Mouse (Mus musculus): ENCODE data around the gene Ppp4c. TPM values are rescaled to one million over a fixed set of nuclear protein-coding genes. Genes with fewer than 3 reads are reported as not detected.
A peak's percentile ranks its signal among the peaks of the same experiment; 100 is the strongest.

Gene Ppp4c
- polyA plus RNA-seq, 1 experiment from 2014 or later, result 401 TPM

DNA sequence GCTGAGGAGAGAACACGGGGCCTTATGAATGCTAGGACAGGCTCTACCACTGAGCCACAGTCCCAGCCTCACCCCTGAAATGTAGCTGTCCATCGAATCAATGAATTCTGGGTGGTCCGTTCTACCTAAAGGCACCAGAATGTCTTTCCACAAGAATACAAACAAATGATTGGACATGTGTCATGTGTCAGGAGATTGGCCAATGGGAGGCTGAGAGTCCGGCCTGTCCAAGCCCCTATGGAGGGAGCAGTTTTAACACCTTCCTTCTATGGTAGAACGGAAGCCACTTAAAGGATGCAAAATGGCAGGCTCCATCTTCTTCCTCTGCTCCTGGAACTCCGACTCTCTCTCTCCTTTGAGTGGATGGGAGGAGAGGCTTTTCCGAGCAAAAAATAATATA lies 25.3 kb upstream of the Ppp4c start:
- ATAC-seq (ENCODE audit: insufficient number of reproducible peaks, insufficient read depth, low FRiP score, low TSS enrichment, low read depth), result no peak
- 0 out of 2 replicates have a peak, but pooled peaks cover under 1% of the 10 kb centered on the region for H3K4me1 ChIP-seq (replicated peaks)
- WGBS, result 88% methylated on average over 7 of the region's 7 CpGs

GRCm38 (mm10) chr7:126816494-126816893 lies 24.2 kb upstream of the Ppp4c start:
- ATAC-seq (ENCODE audit: insufficient number of reproducible peaks, insufficient read depth, low FRiP score, low TSS enrichment, low read depth), result no peak
- Histone ChIP-seq H3K36me3 (no peaks in the 10 kb centered on the region), H3K27ac (no peak overlapping the region), H3K4me2 (no peak overlapping the region), H3K9ac (replicated peaks) (no peak overlapping the region), H3K27me3 (peaks cover 9% of the 10 kb centered on the region; the same call in 1 of the 2 replicates), H3K4me1 (replicated peaks) (no peaks in the 10 kb centered on the region), H3K4me3 (replicated peaks) (no peak overlapping the region), H3K9me3 (no peaks in the 10 kb centered on the region)
- WGBS, result 82% methylated on average over 8 of the region's 8 CpGs

More for the DNA sequence above, 25.3 kb upstream of the Ppp4c start:
- Histone ChIP-seq H3K9ac (replicated peaks) (no peak overlapping the region), H3K9me3 (no peaks in the 10 kb centered on the region), H3K4me3 (replicated peaks) (no peak overlapping the region), H3K27me3 (peaks cover 16% of the 10 kb centered on the region), H3K4me2 (no peak overlapping the region), H3K27ac (no peak overlapping the region), H3K36me3 (no peaks in the 10 kb centered on the region)

DNA sequence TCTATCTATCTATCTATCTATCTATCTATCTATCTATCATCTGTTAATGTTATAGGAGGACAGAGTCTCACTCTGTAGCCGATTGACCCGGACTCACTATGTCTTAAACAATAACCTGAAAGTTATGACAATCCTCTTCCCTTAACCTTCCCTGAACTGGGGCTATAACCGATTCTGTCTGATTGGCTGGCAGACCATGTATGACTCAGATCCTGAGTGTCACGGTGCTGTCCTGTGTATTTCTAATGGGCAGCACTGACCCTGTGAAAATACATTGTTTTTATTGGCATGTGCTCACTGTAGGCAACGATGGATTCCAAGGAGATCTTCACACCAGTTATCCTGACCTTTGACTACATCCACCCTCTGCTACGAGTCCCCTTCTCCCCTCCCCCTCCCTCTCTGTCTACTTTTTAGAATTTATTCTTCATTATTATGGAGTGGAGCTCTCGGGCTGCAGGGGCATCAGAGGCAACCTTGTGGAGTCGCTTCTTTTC lies 23.5 kb upstream of the Ppp4c start:
- no peak overlapping the region for H3K9ac ChIP-seq (replicated peaks)
- ATAC-seq (ENCODE audit: insufficient number of reproducible peaks, insufficient read depth, low FRiP score, low TSS enrichment, low read depth), result no peak
- WGBS, result 73% methylated on average over 8 of the region's 8 CpGs
- no peak overlapping the region for H3K4me3 ChIP-seq (replicated peaks)
- H3K36me3 ChIP-seq, result no peaks in the 10 kb centered on the region
- H3K27me3 ChIP-seq, result peaks cover 9% of the 10 kb centered on the region; the same call in 1 of the 2 replicates
- no peaks in the 10 kb centered on the region for H3K4me1 ChIP-seq (replicated peaks)
- H3K4me2 ChIP-seq, result no peak overlapping the region
- H3K9me3 ChIP-seq, result no peaks in the 10 kb centered on the region
- no peak overlapping the region for H3K27ac ChIP-seq

- WGBS, result 64% methylated on average over 5 of the region's 5 CpGs
- H3K27ac ChIP-seq, result no peak overlapping the region
- 0 out of 2 replicates have a peak overlapping the region, but pooled peaks have one; percentile 72 for H3K4me3 ChIP-seq (replicated peaks)
- peaks cover 15% of the 10 kb centered on the region for H3K36me3 ChIP-seq
- peaks cover 9% of the 10 kb centered on the region; the same call in 1 of the 2 replicates for H3K27me3 ChIP-seq
- H3K9ac ChIP-seq (replicated peaks), result no peak overlapping the region
- H3K4me1 ChIP-seq (replicated peaks), result peaks cover 24% of the 10 kb centered on the region
- peak overlapping the region; percentile 85 for H3K4me2 ChIP-seq
- no peaks in the 10 kb centered on the region for H3K9me3 ChIP-seq
- ATAC-seq (ENCODE audit: insufficient number of reproducible peaks, insufficient read depth, low FRiP score, low TSS enrichment, low read depth), result no peak
These were observed 17.6 kb upstream of the Ppp4c start for GRCm38 (mm10) chr7:126809723-126810369.

- Histone ChIP-seq H3K9me3 (no peaks in the 10 kb centered on the region), H3K9ac (replicated peaks) (peak overlapping the region; percentile 81), H3K4me2 (peak overlapping the region; percentile 85), H3K36me3 (peaks cover 23% of the 10 kb centered on the region), H3K4me1 (replicated peaks) (peaks cover 24% of the 10 kb centered on the region), H3K4me3 (replicated peaks) (peak overlapping the region; percentile 72), H3K27ac (peak overlapping the region; percentile 85), H3K27me3 (peaks cover 7% of the 10 kb centered on the region; the same call in 1 of the 2 replicates)
- ATAC-seq (ENCODE audit: insufficient number of reproducible peaks, insufficient read depth, low FRiP score, low TSS enrichment, low read depth), result peak; percentile 90
- 0% methylated on average over 43 of the region's 43 CpGs for WGBS
These were observed 16.6 kb upstream of the Ppp4c start for GRCm38 (mm10) chr7:126808703-126809455.

GRCm38 (mm10) chr7:126807405-126807804 lies 15.1 kb upstream of the Ppp4c start:
- Histone ChIP-seq H3K4me2 (peak overlapping the region; percentile 85), H3K27me3 (no peaks in the 10 kb centered on the region), H3K4me3 (replicated peaks) (no peak overlapping the region), H3K4me1 (replicated peaks) (peaks cover 24% of the 10 kb centered on the region), H3K36me3 (peaks cover 38% of the 10 kb centered on the region), H3K27ac (no peak overlapping the region), H3K9ac (replicated peaks) (peak overlapping the region; percentile 81; the same call in 1 of the 2 replicates), H3K9me3 (no peaks in the 10 kb centered on the region)
- no peak for ATAC-seq (ENCODE audit: insufficient number of reproducible peaks, insufficient read depth, low FRiP score, low TSS enrichment, low read depth)
- 72% methylated on average over 4 of the region's 4 CpGs for WGBS

DNA sequence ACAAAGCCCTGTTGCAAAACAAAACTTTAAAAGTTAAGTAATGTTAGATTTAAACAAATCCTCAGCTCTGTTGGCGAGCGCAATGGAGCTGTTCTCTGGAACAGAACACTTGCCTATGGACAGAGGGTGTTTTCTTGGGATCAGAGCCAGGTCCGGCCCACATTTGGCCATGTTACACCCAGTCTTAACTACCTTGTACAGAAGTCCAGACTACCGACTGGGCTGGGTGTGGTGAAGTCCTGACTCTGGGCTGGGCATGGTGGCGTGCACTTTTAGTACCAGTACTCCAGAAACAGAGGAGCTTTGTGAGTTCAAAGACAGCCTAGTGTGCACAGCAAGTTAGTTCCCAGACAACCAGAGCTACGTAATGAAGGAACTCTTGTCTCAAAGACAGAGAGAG lies 14.7 kb upstream of the Ppp4c start:
- H3K4me3 ChIP-seq (replicated peaks), result no peak overlapping the region

GRCm38 (mm10) chr7:126803751-126804150 lies 11.5 kb upstream of the Ppp4c start:
- Histone ChIP-seq H3K27me3 (no peaks in the 10 kb centered on the region), H3K4me2 (no peak overlapping the region), H3K4me1 (replicated peaks) (peaks cover 31% of the 10 kb centered on the region), H3K9me3 (no peaks in the 10 kb centered on the region), H3K36me3 (peaks cover 39% of the 10 kb centered on the region), H3K27ac (0 out of 2 replicates have a peak overlapping the region, but pooled peaks have one; percentile 41), H3K9ac (replicated peaks) (no peak overlapping the region), H3K4me3 (replicated peaks) (no peak overlapping the region)
- ATAC-seq (ENCODE audit: insufficient number of reproducible peaks, insufficient read depth, low FRiP score, low TSS enrichment, low read depth), result no peak

More for the DNA sequence above, 14.7 kb upstream of the Ppp4c start:
- Histone ChIP-seq H3K36me3 (peaks cover 39% of the 10 kb centered on the region), H3K27ac (no peak overlapping the region), H3K9me3 (no peaks in the 10 kb centered on the region), H3K4me2 (no peak overlapping the region), H3K9ac (replicated peaks) (no peak overlapping the region), H3K27me3 (no peaks in the 10 kb centered on the region), H3K4me1 (replicated peaks) (peaks cover 24% of the 10 kb centered on the region)
- no peak for ATAC-seq (ENCODE audit: insufficient number of reproducible peaks, insufficient read depth, low FRiP score, low TSS enrichment, low read depth)
- 82% methylated on average over 6 of the region's 6 CpGs for WGBS

DNA sequence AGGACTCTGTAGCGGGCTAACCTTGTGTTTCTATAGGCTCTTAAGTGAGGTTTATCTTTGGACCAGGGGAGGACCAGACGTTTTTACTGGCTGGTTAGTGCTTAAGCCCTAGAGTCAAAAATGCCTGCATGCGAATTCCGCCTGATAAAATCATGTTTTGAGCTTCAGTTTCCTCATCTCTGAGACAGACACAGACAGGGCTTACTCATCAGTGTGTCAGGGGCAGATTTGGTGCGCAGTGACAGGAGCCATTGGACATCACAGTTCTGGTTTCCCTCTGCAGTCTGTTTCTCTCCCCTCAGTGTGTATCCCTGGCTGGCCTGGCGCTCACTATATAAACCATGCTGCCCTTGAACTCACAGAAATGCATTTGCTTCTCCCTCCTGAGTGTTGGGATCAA lies 10.9 kb upstream of the Ppp4c start:
- Histone ChIP-seq H3K27me3 (no peaks in the 10 kb centered on the region), H3K9me3 (no peaks in the 10 kb centered on the region), H3K27ac (no peak overlapping the region), H3K9ac (replicated peaks) (no peak overlapping the region), H3K4me3 (replicated peaks) (no peak overlapping the region), H3K4me2 (no peak overlapping the region), H3K36me3 (peaks cover 39% of the 10 kb centered on the region), H3K4me1 (replicated peaks) (peaks cover 26% of the 10 kb centered on the region)
- ATAC-seq (ENCODE audit: insufficient number of reproducible peaks, insufficient read depth, low FRiP score, low TSS enrichment, low read depth), result no peak
- WGBS, result 89% methylated on average over 6 of the region's 6 CpGs

DNA sequence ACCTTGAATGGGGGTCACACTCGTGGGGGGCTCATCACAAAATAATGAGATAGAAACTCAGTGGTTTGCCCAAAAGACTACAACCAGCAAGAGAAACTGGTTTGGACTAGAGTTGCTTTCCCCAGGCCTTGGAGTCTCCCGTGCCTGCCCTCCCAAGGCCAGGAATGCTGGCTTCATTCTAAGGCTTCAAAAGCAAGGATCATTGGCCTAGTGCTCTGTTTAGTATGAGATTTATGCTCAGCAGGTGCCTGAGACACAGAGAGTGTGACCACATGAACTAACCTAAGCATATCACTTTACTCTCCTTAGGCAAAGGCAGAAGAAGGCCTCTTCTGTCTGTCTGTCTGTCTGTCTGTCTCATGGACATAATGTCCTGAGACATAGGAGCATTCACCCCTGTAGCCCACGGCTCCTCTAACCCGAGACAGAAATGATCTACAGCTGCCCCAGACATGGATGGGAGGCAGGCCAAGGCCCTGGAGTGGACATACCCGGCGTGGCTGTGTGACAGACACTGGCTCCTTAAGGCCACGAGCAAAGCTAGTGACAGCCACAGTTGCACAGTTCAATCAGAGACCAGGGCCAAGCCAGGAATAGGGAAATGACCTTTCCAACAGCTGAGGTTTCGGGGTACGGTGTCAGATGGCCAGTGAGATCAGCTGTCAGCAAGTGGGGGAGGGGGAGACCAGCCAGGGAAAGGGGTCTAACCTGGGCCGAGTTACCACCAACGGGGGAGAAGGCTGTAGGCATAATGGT lies 10.0 kb upstream of the Ppp4c start:
- no peak overlapping the region; the same call in 1 of the 2 replicates for H3K27ac ChIP-seq
- no peak overlapping the region for H3K4me2 ChIP-seq
- H3K9me3 ChIP-seq, result no peaks in the 10 kb centered on the region
- H3K27me3 ChIP-seq, result no peaks in the 10 kb centered on the region
- peaks cover 26% of the 10 kb centered on the region for H3K4me1 ChIP-seq (replicated peaks)
- no peak overlapping the region for H3K4me3 ChIP-seq (replicated peaks)
- 82% methylated on average over 11 of the region's 11 CpGs for WGBS
- H3K9ac ChIP-seq (replicated peaks), result no peak overlapping the region
- no peak for ATAC-seq (ENCODE audit: insufficient number of reproducible peaks, insufficient read depth, low FRiP score, low TSS enrichment, low read depth)
- H3K36me3 ChIP-seq, result peaks cover 43% of the 10 kb centered on the region

- Histone ChIP-seq H3K4me2 (no peak overlapping the region; the same call in 1 of the 2 replicates), H3K27me3 (no peaks in the 10 kb centered on the region), H3K36me3 (peaks cover 49% of the 10 kb centered on the region), H3K9me3 (no peaks in the 10 kb centered on the region), H3K4me3 (replicated peaks) (no peak overlapping the region), H3K27ac (no peak overlapping the region; the same call in 1 of the 2 replicates), H3K9ac (replicated peaks) (peak overlapping the region; percentile 31), H3K4me1 (replicated peaks) (peaks cover 33% of the 10 kb centered on the region)
- no peak for ATAC-seq (ENCODE audit: insufficient number of reproducible peaks, insufficient read depth, low FRiP score, low TSS enrichment, low read depth)
- WGBS, result 95% methylated on average over 16 of the region's 16 CpGs
These were observed 8.7 kb upstream of the Ppp4c start for GRCm38 (mm10) chr7:126801057-126801422.

Measured in limb, embryonic 12.5 days (tissue).